Mouse (Mus musculus): ENCODE results near the gene Cldn7. TPM values are rescaled to one million over a fixed set of nuclear protein-coding genes. Genes with fewer than 3 reads are reported as not detected.
"Not testable (repeated sequence)": the region's sequence is repeated elsewhere in the genome, so short reads cannot be mapped to it uniquely, and the experiment has no call there.

The Cldn7 gene
- polyA plus RNA-seq, 1 experiment from 2014 or later = 13.4 TPM

GRCm38 (mm10) chr11:69948066-69948762 lies 16.4 kb upstream of the Cldn7 start, which contains the start of gene Slc2a4:
Gene Slc2a4 (minus strand): TSS chr11:69948188.
- ATAC-seq (ENCODE audit: low FRiP score, low read depth) = peak; percentile 94
- H3K4me1 ChIP-seq = peaks cover 26% of the 10 kb centered on the region
- peaks cover 13% of the 10 kb centered on the region; the same call in 1 of the 2 replicates for H3K27me3 ChIP-seq
- peak within 1 kb of the TSS; percentile 94 for H3K27ac ChIP-seq
- H3K4me3 ChIP-seq = peak within 1 kb of the TSS; percentile 61
- under 1% methylated on average over 34 of the region's 34 CpGs for WGBS
- peak within 1 kb of the TSS; percentile 73 for H3K9ac ChIP-seq
- no peaks in the 10 kb centered on the region for H3K9me3 ChIP-seq
- H3K36me3 ChIP-seq = peaks cover 28% of the 10 kb centered on the region
- peak within 1 kb of the TSS; percentile 83 for H3K4me2 ChIP-seq (replicated peaks)

- H3K36me3 ChIP-seq = peaks cover 23% of the 10 kb centered on the region
- H3K9me3 ChIP-seq = no peaks in the 10 kb centered on the region
- peak overlapping the region; percentile 73 for H3K9ac ChIP-seq
- H3K4me2 ChIP-seq (replicated peaks) = peak overlapping the region; percentile 83
- WGBS = 0% methylated on average over 14 of the region's 14 CpGs
- peaks cover 26% of the 10 kb centered on the region for H3K4me1 ChIP-seq
- peak overlapping the region; percentile 94 for H3K27ac ChIP-seq
- peak; percentile 57 for ATAC-seq (ENCODE audit: low FRiP score, low read depth)
- H3K27me3 ChIP-seq = peaks cover 13% of the 10 kb centered on the region; the same call in 1 of the 2 replicates
- H3K4me3 ChIP-seq = peak overlapping the region; percentile 61
Measured at GRCm38 (mm10) chr11:69948763-69949150, 15.8 kb upstream of the Cldn7 start.

- Histone ChIP-seq H3K9me3 (no peaks in the 10 kb centered on the region), H3K36me3 (peaks cover 1% of the 10 kb centered on the region; the same call in 1 of the 2 replicates), H3K4me1 (peaks cover 23% of the 10 kb centered on the region), H3K4me3 (no peak overlapping the region), H3K9ac (no peak overlapping the region), H3K4me2 (replicated peaks) (no peak overlapping the region), H3K27me3 (peaks cover 13% of the 10 kb centered on the region; the same call in 1 of the 2 replicates), H3K27ac (no peak overlapping the region)
- 46% methylated on average over 4 of the region's 4 CpGs for whole genome bisulfite sequencing
- no peak for ATAC-seq (ENCODE audit: low FRiP score, low read depth)
Measured at GRCm38 (mm10) chr11:69950807-69951459, 13.6 kb upstream of the Cldn7 start.

- Histone ChIP-seq H3K4me2 (replicated peaks) (no peak overlapping the region), H3K27me3 (peaks cover 13% of the 10 kb centered on the region; the same call in 1 of the 2 replicates), H3K27ac (no peak overlapping the region), H3K4me1 (peaks cover 9% of the 10 kb centered on the region), H3K4me3 (no peak overlapping the region), H3K9me3 (no peaks in the 10 kb centered on the region), H3K36me3 (no peaks in the 10 kb centered on the region), H3K9ac (no peak overlapping the region)
- ATAC-seq (ENCODE audit: low FRiP score, low read depth) = no peak
- 40% methylated on average over 1 of the region's 1 CpGs for WGBS
Measured at GRCm38 (mm10) chr11:69952274-69952673, 12.3 kb upstream of the Cldn7 start.

GRCm38 (mm10) chr11:69953267-69953915 lies 11.2 kb upstream of the Cldn7 start:
- ATAC-seq (ENCODE audit: low FRiP score, low read depth) = no peak
- Histone ChIP-seq H3K36me3 (no peaks in the 10 kb centered on the region), H3K9me3 (no peaks in the 10 kb centered on the region), H3K4me3 (no peak overlapping the region), H3K9ac (no peak overlapping the region), H3K27me3 (peaks cover 13% of the 10 kb centered on the region; the same call in 1 of the 2 replicates), H3K4me2 (replicated peaks) (no peak overlapping the region), H3K27ac (no peak overlapping the region), H3K4me1 (peaks cover 4% of the 10 kb centered on the region; the same call in 1 of the 2 replicates)
- WGBS = 65% methylated on average over 11 of the region's 11 CpGs

GRCm38 (mm10) chr11:69955618-69956017 lies 9.0 kb upstream of the Cldn7 start:
- H3K9me3 ChIP-seq; H3K4me3 ChIP-seq; H3K27ac ChIP-seq; H3K4me1 ChIP-seq; ATAC-seq (ENCODE audit: low FRiP score, low read depth); H3K4me2 ChIP-seq (replicated peaks); H3K9ac ChIP-seq; H3K36me3 ChIP-seq: not testable (repeated sequence)
- WGBS = 79% methylated on average over 4 of the region's 4 CpGs
- H3K27me3 ChIP-seq = peaks cover 26% of the 10 kb centered on the region

- Histone ChIP-seq H3K4me2 (replicated peaks) (no peak overlapping the region), H3K27ac (no peak overlapping the region), H3K9ac (no peak overlapping the region), H3K9me3 (no peaks in the 10 kb centered on the region), H3K4me1 (no peaks in the 10 kb centered on the region), H3K36me3 (no peaks in the 10 kb centered on the region), H3K4me3 (no peak overlapping the region), H3K27me3 (peaks cover 27% of the 10 kb centered on the region)
- 79% methylated on average over 1 of the region's 1 CpGs for WGBS
- no peak for ATAC-seq (ENCODE audit: low FRiP score, low read depth)
Measured at GRCm38 (mm10) chr11:69956218-69956617, 8.4 kb upstream of the Cldn7 start.

- WGBS = 30% methylated on average over 5 of the region's 5 CpGs
- H3K9ac ChIP-seq = no peak overlapping the region
- H3K27me3 ChIP-seq = peaks cover 62% of the 10 kb centered on the region
- ATAC-seq (ENCODE audit: low FRiP score, low read depth) = no peak
- no peaks in the 10 kb centered on the region for H3K36me3 ChIP-seq
- peaks cover 6% of the 10 kb centered on the region; the same call in 1 of the 2 replicates for H3K4me1 ChIP-seq
- H3K4me2 ChIP-seq (replicated peaks) = no peak overlapping the region
- no peak overlapping the region for H3K4me3 ChIP-seq
- H3K9me3 ChIP-seq = no peaks in the 10 kb centered on the region
- H3K27ac ChIP-seq = no peak overlapping the region
Measured at GRCm38 (mm10) chr11:69960616-69961015, 4.0 kb upstream of the Cldn7 start.

GRCm38 (mm10) chr11:69961841-69962240 lies 2.7 kb upstream of the Cldn7 start:
- no peak overlapping the region for H3K4me2 ChIP-seq (replicated peaks)
- H3K27ac ChIP-seq = no peak overlapping the region
- 48% methylated on average over 5 of the region's 5 CpGs for WGBS
- H3K9ac ChIP-seq = no peak overlapping the region
- ATAC-seq (ENCODE audit: low FRiP score, low read depth) = no peak
- peaks cover 18% of the 10 kb centered on the region for H3K4me1 ChIP-seq
- H3K9me3 ChIP-seq = no peaks in the 10 kb centered on the region
- H3K27me3 ChIP-seq = peaks cover 75% of the 10 kb centered on the region
- 0 out of 2 replicates have a peak overlapping the region, but pooled peaks have one; percentile 1 for H3K4me3 ChIP-seq
- H3K36me3 ChIP-seq = no peaks in the 10 kb centered on the region

GRCm38 (mm10) chr11:69965271-69966005 lies 859 bp downstream of the Cldn7 start:
- no peak for ATAC-seq (ENCODE audit: low FRiP score, low read depth)
- Histone ChIP-seq H3K9me3 (no peaks in the 10 kb centered on the region), H3K4me1 (peaks cover 20% of the 10 kb centered on the region), H3K36me3 (peaks cover 30% of the 10 kb centered on the region), H3K9ac (no peak overlapping the region), H3K4me3 (peak overlapping the region; percentile 46), H3K27me3 (peaks cover 84% of the 10 kb centered on the region), H3K27ac (no peak overlapping the region), H3K4me2 (replicated peaks) (peak overlapping the region; percentile 71)
- WGBS = 2% methylated on average over 49 of the region's 49 CpGs

GRCm38 (mm10) chr11:69966006-69966859 lies 1.7 kb downstream of the Cldn7 start:
- Histone ChIP-seq H3K4me1 (peaks cover 20% of the 10 kb centered on the region), H3K9ac (peak overlapping the region; percentile 65), H3K4me2 (replicated peaks) (peak overlapping the region; percentile 71), H3K9me3 (no peaks in the 10 kb centered on the region), H3K4me3 (peak overlapping the region; percentile 46), H3K27ac (no peak overlapping the region), H3K27me3 (peaks cover 76% of the 10 kb centered on the region), H3K36me3 (peaks cover 34% of the 10 kb centered on the region)
- peak; percentile 51; the same call in 1 of the 2 replicates for ATAC-seq (ENCODE audit: low FRiP score, low read depth)
- WGBS = 2% methylated on average over 58 of the region's 59 CpGs

Data from limb, embryonic 13.5 days (tissue).